Mouse (Mus musculus) midbrain, embryonic 10.5 days (tissue): Measurements from ENCODE around the gene Fgf4. TPM values are rescaled to one million over a fixed set of nuclear protein-coding genes. Genes with fewer than 3 reads are reported as not detected.
"Not testable (repeated sequence)": the region's sequence is repeated elsewhere in the genome, so short reads cannot be mapped to it uniquely, and the experiment has no call there.

Experiments used
- DNase-seq: peaks from one replicate; pipeline ENCODE4 v3.0.0-alpha.2; 2017; ENCODE audit warnings: low spot score
- H3K27ac ChIP-seq: fragments of 300-500 bp; sonication (generic); replicated peaks from 2 replicates; pipeline ENCODE4 v1.5.1; 2016; ENCODE audit warnings: mild to moderate bottlenecking
- H3K27me3 ChIP-seq: fragments of 300-500 bp; sonication (generic); 2 replicates; pipeline ENCODE4 v1.6.1; 2016; ENCODE audit warnings: low read depth, mild to moderate bottlenecking; ENCODE audit not compliant: poor library complexity, severe bottlenecking
- H3K36me3 ChIP-seq: fragments of 300-500 bp; sonication (generic); 2 replicates; pipeline ENCODE4 v1.6.1; 2016; ENCODE audit warnings: mild to moderate bottlenecking, moderate library complexity
- H3K4me1 ChIP-seq: fragments of 300-500 bp; sonication (generic); 2 replicates; pipeline ENCODE4 v1.6.1; 2016
- H3K4me3 ChIP-seq: fragments of 300-500 bp; sonication (generic); 2 replicates; pipeline ENCODE4 v1.5.1; 2016; ENCODE audit warnings: mild to moderate bottlenecking, moderate library complexity
- H3K9me3 ChIP-seq: fragments of 300-500 bp; sonication (generic); replicated peaks from 2 replicates; pipeline ENCODE4 v1.6.1; 2016; ENCODE audit warnings: mild to moderate bottlenecking
- WGBS: fragments of 180-500 bp; shearing (Covaris S2); methylation state at CpG from one replicate; pipeline ENCODE4 v1.1.7; 2016; 5-methylcytosine and 5-hydroxymethylcytosine counted together
- polyA plus RNA-seq: library from polyadenylated mRNA; unstranded; fragments of >200 nt; fragmentation: Nextera tagmentation; extraction: Ambion mirVana; gene quantifications from 2 replicates; pipeline ENCODE4 v1.2.1, GENCODE M21; 2016

Fgf4 gene
- polyA plus RNA-seq, 1 experiment from 2014 or later, result not detected

GRCm38 (mm10) chr7:144873160-144873559, 26.0 kb downstream of the Fgf4 start:
- 70% methylated on average over 4 of the region's 4 CpGs for WGBS
- Histone ChIP-seq H3K9me3 (no peaks in the 10 kb centered on the region), H3K36me3 (no peaks in the 10 kb centered on the region), H3K27ac (no peak overlapping the region), H3K27me3 (peaks cover 46% of the 10 kb centered on the region), H3K4me3 (no peak overlapping the region), H3K4me1 (peaks cover 14% of the 10 kb centered on the region)
- DNase-seq, result no peak

- Histone ChIP-seq H3K4me1 (peaks cover 14% of the 10 kb centered on the region), H3K36me3 (no peaks in the 10 kb centered on the region), H3K4me3 (no peak overlapping the region), H3K9me3 (no peaks in the 10 kb centered on the region), H3K27ac (no peak overlapping the region), H3K27me3 (peaks cover 46% of the 10 kb centered on the region)
- WGBS, result 73% methylated on average over 4 of the region's 4 CpGs
- DNase-seq, result no peak
Observed at GRCm38 (mm10) chr7:144874226-144874625, 27.1 kb downstream of the Fgf4 start.

- no peak overlapping the region for H3K27ac ChIP-seq
- WGBS, result 94% methylated on average over 1 of the region's 1 CpGs
- DNase-seq, result no peak
- no peak overlapping the region for H3K4me3 ChIP-seq
- no peaks in the 10 kb centered on the region for H3K36me3 ChIP-seq
- peaks cover 14% of the 10 kb centered on the region for H3K4me1 ChIP-seq
- peaks cover 40% of the 10 kb centered on the region for H3K27me3 ChIP-seq
- no peaks in the 10 kb centered on the region for H3K9me3 ChIP-seq
Observed at GRCm38 (mm10) chr7:144878401-144878800, 31.2 kb downstream of the Fgf4 start.

- no peak overlapping the region for H3K27ac ChIP-seq
- H3K4me1 ChIP-seq, result no peaks in the 10 kb centered on the region
- no peaks in the 10 kb centered on the region for H3K36me3 ChIP-seq
- H3K4me3 ChIP-seq, result no peak overlapping the region
- 72% methylated on average over 2 of the region's 2 CpGs for WGBS
- DNase-seq, result no peak
- no peaks in the 10 kb centered on the region for H3K9me3 ChIP-seq
- H3K27me3 ChIP-seq, result peaks cover 9% of the 10 kb centered on the region
Observed at GRCm38 (mm10) chr7:144883106-144883505, 35.9 kb downstream of the Fgf4 start.

- no peak for DNase-seq
- peaks cover 25% of the 10 kb centered on the region for H3K27me3 ChIP-seq
- H3K4me3 ChIP-seq, result no peak overlapping the region
- H3K36me3 ChIP-seq, result no peaks in the 10 kb centered on the region
- H3K9me3 ChIP-seq, result no peaks in the 10 kb centered on the region
- H3K4me1 ChIP-seq, result peaks cover 18% of the 10 kb centered on the region
- WGBS, result 88% methylated on average over 2 of the region's 2 CpGs
- no peak overlapping the region; the same call in 1 of the 2 replicates for H3K27ac ChIP-seq
Observed at GRCm38 (mm10) chr7:144887672-144888071, 40.5 kb downstream of the Fgf4 start.

- peaks cover 18% of the 10 kb centered on the region for H3K4me1 ChIP-seq
- peak overlapping the region; percentile 19; the same call in 1 of the 2 replicates for H3K4me3 ChIP-seq
- DNase-seq, result peak; percentile 42
- H3K27me3 ChIP-seq, result peaks cover 25% of the 10 kb centered on the region
- no peaks in the 10 kb centered on the region for H3K36me3 ChIP-seq
- H3K27ac ChIP-seq, result peak overlapping the region; percentile 67
- no peaks in the 10 kb centered on the region for H3K9me3 ChIP-seq
- WGBS, result 6% methylated on average over 18 of the region's 18 CpGs
Observed at GRCm38 (mm10) chr7:144888564-144889299, 41.6 kb downstream of the Fgf4 start.

- H3K4me3 ChIP-seq, DNase-seq, H3K27ac ChIP-seq, H3K9me3 ChIP-seq, H3K36me3 ChIP-seq: not testable (repeated sequence)
- whole genome bisulfite sequencing, result 100% methylated on average over 1 of the region's 1 CpGs
- Histone ChIP-seq H3K27me3 (peaks cover 37% of the 10 kb centered on the region), H3K4me1 (peaks cover 36% of the 10 kb centered on the region)
Observed at GRCm38 (mm10) chr7:144890661-144891060, 43.5 kb downstream of the Fgf4 start.

GRCm38 (mm10) chr7:144891863-144892262, 44.7 kb downstream of the Fgf4 start:
- no peak for DNase-seq
- Histone ChIP-seq H3K36me3 (no peaks in the 10 kb centered on the region), H3K4me1 (peaks cover 48% of the 10 kb centered on the region), H3K27me3 (peaks cover 49% of the 10 kb centered on the region), H3K4me3 (no peak overlapping the region), H3K9me3 (no peaks in the 10 kb centered on the region), H3K27ac (no peak overlapping the region; the same call in 1 of the 2 replicates)
- WGBS, result 89% methylated on average over 2 of the region's 2 CpGs

- WGBS, result 52% methylated on average over 6 of the region's 6 CpGs
- H3K4me1 ChIP-seq, result peaks cover 52% of the 10 kb centered on the region
- peaks cover 54% of the 10 kb centered on the region for H3K27me3 ChIP-seq
- H3K27ac ChIP-seq, result no peak overlapping the region; the same call in 1 of the 2 replicates
- DNase-seq, result no peak
- H3K9me3 ChIP-seq, result no peaks in the 10 kb centered on the region
- no peaks in the 10 kb centered on the region for H3K36me3 ChIP-seq
- no peak overlapping the region for H3K4me3 ChIP-seq
Observed at GRCm38 (mm10) chr7:144892322-144892721, 45.2 kb downstream of the Fgf4 start.

- 3% methylated on average over 5 of the region's 5 CpGs for WGBS
- peaks cover 9% of the 10 kb centered on the region for H3K36me3 ChIP-seq
- H3K4me1 ChIP-seq, result peaks cover 63% of the 10 kb centered on the region
- H3K27me3 ChIP-seq, result peaks cover 59% of the 10 kb centered on the region
- H3K4me3 ChIP-seq, result peak overlapping the region; percentile 72; the same call in 1 of the 2 replicates
- peak; percentile 48 for DNase-seq
- no peaks in the 10 kb centered on the region for H3K9me3 ChIP-seq
- H3K27ac ChIP-seq, result peak overlapping the region; percentile 66
Observed at GRCm38 (mm10) chr7:144894191-144894590, 47.0 kb downstream of the Fgf4 start.

GRCm38 (mm10) chr7:144894706-144895105, 47.5 kb downstream of the Fgf4 start:
- Histone ChIP-seq H3K4me1 (peaks cover 63% of the 10 kb centered on the region), H3K4me3 (peak overlapping the region; percentile 72), H3K27me3 (peaks cover 59% of the 10 kb centered on the region), H3K36me3 (peaks cover 14% of the 10 kb centered on the region), H3K9me3 (no peaks in the 10 kb centered on the region), H3K27ac (peak overlapping the region; percentile 89)
- DNase-seq, result peak; percentile 42
- under 1% methylated on average over 4 of the region's 4 CpGs for WGBS

GRCm38 (mm10) chr7:144895305-144896111, 48.3 kb downstream of the Fgf4 start:
- Histone ChIP-seq H3K27me3 (peaks cover 56% of the 10 kb centered on the region), H3K4me1 (peaks cover 69% of the 10 kb centered on the region)
- DNase-seq, result peak; percentile 87

More at GRCm38 (mm10) chr7:144895305-144896111, 48.3 kb downstream of the Fgf4 start:
- Histone ChIP-seq H3K36me3 (peaks cover 22% of the 10 kb centered on the region), H3K4me3 (peak overlapping the region; percentile 72), H3K9me3 (no peaks in the 10 kb centered on the region), H3K27ac (peak overlapping the region; percentile 89)
- under 1% methylated on average over 37 of the region's 37 CpGs for WGBS
